In genomic region chr8:70373397-70374317, GRCm38 (mm10) we compare ENCODE assay signal across 7 mouse cellular contexts. TPM values are rescaled to one million over a fixed set of nuclear protein-coding genes. Genes with fewer than 3 reads are reported as not detected.
DNase-seq lines count a peak whose midpoint lies in the region; ATAC-seq and TF ChIP-seq lines count a peak whose summit lies in the region.

Gene Comp (plus strand): TSS chr8:70373558.

- no peak for TF ChIP-seq POLR2A in small intestine, adult 2 months (IDR thresholded peaks at IDR 0.05; ENCODE audit: low read depth, low read length)

- H3K4me2 ChIP-seq in lung, embryonic 16.5 days (ENCODE audit: low read depth, low read length): peak within 1 kb of the TSS; percentile 72
- H3K4me2 ChIP-seq in embryonic facial prominence, embryonic 14.5 days (ENCODE audit: low read depth, low read length): peak within 1 kb of the TSS; percentile 65

- no peak for TF ChIP-seq CTCF in small intestine, adult 2 months (IDR thresholded peaks at IDR 0.05; ENCODE audit: extremely low read depth, insufficient read length, insufficient replicate concordance, low read depth, low read length)

- peak within 1 kb of the TSS; percentile 49 for H3K4me3 ChIP-seq in lung, embryonic 16.5 days (ENCODE audit: low read length)
- peak within 1 kb of the TSS; percentile 43 for H3K4me3 ChIP-seq in embryonic facial prominence, embryonic 14.5 days (ENCODE audit: low read depth, low read length)
- peak within 1 kb of the TSS; percentile 48 for H3K4me3 ChIP-seq in limb, embryonic 10.5 days
- peak within 1 kb of the TSS; percentile 54 for H3K4me3 ChIP-seq in small intestine, adult 2 months (ENCODE audit: low read depth, low read length)

- ATAC-seq in lung, embryonic 16.5 days (ENCODE audit: low read depth): peak; percentile 1; the same call in 1 of the 2 replicates
- no peak for ATAC-seq in embryonic facial prominence, embryonic 14.5 days (ENCODE audit: low read depth)

- peaks cover 32% of the 10 kb centered on the region for H3K4me1 ChIP-seq in lung, embryonic 16.5 days (replicated peaks; ENCODE audit: control insufficient read depth, insufficient read depth, low read length)
- H3K4me1 ChIP-seq in embryonic facial prominence, embryonic 14.5 days (ENCODE audit: control insufficient read depth, insufficient read depth, low read length): peaks cover 10% of the 10 kb centered on the region; the same call in 1 of the 2 replicates
- peaks cover 54% of the 10 kb centered on the region for H3K4me1 ChIP-seq in limb, embryonic 10.5 days
- H3K4me1 ChIP-seq in small intestine, adult 2 months (ENCODE audit: control insufficient read depth, insufficient read depth, insufficient read length, low read length): peaks cover 22% of the 10 kb centered on the region

- H3K36me3 ChIP-seq in lung, embryonic 16.5 days (ENCODE audit: control insufficient read depth, insufficient read depth, low read length): no peaks in the 10 kb centered on the region
- H3K36me3 ChIP-seq in embryonic facial prominence, embryonic 14.5 days (ENCODE audit: control insufficient read depth, insufficient read depth, low read length): no peaks in the 10 kb centered on the region
- H3K36me3 ChIP-seq in limb, embryonic 10.5 days: no peaks in the 10 kb centered on the region
- H3K36me3 ChIP-seq in small intestine, adult 2 months (ENCODE audit: control insufficient read depth, insufficient read depth, low read length): no peaks in the 10 kb centered on the region

- peaks cover 61% of the 10 kb centered on the region for H3K27me3 ChIP-seq in lung, embryonic 16.5 days (ENCODE audit: control insufficient read depth, insufficient read depth, low read depth, low read length)
- H3K27me3 ChIP-seq in embryonic facial prominence, embryonic 14.5 days (replicated peaks; ENCODE audit: control insufficient read depth, insufficient read depth, low read length): peaks cover 72% of the 10 kb centered on the region
- H3K27me3 ChIP-seq in limb, embryonic 10.5 days (ENCODE audit: low read depth, poor library complexity, severe bottlenecking): peaks cover 88% of the 10 kb centered on the region
- peaks cover 52% of the 10 kb centered on the region for H3K27me3 ChIP-seq in small intestine, adult 2 months (ENCODE audit: control insufficient read depth, insufficient read depth, low read length)

- H3K9ac ChIP-seq in lung, embryonic 16.5 days (ENCODE audit: low read length): peak within 1 kb of the TSS; percentile 23; the same call in 1 of the 2 replicates
- H3K9ac ChIP-seq in embryonic facial prominence, embryonic 14.5 days (ENCODE audit: low read depth, low read length): 0 out of 2 replicates have a peak within 1 kb of the TSS, but pooled peaks have one; percentile 19

- peaks cover 3% of the 10 kb centered on the region; the same call in 1 of the 2 replicates for H3K9me3 ChIP-seq in lung, embryonic 16.5 days (ENCODE audit: control insufficient read depth, low read length)
- no peaks in the 10 kb centered on the region for H3K9me3 ChIP-seq in embryonic facial prominence, embryonic 14.5 days (ENCODE audit: control insufficient read depth, low read length)
- no peaks in the 10 kb centered on the region for H3K9me3 ChIP-seq in limb, embryonic 10.5 days (replicated peaks)

- no peak for DNase-seq in lung, postnatal 36 days
- DNase-seq in embryonic facial prominence, embryonic 14.5 days (ENCODE audit: low spot score): no peak
- DNase-seq in limb, embryonic 10.5 days (ENCODE audit: low spot score): peak; percentile 52
- DNase-seq in ovary, adult 18-20 months (ENCODE audit: low spot score): no peak
- no peak for DNase-seq in frontal cortex, postnatal 36 days (ENCODE audit: low spot score in 2 of 2)

- WGBS in lung, embryonic 16.5 days: 3% methylated on average over 47 of the region's 47 CpGs
- WGBS in embryonic facial prominence, embryonic 14.5 days: 5% methylated on average over 47 of the region's 47 CpGs
- 3% methylated on average over 47 of the region's 47 CpGs for WGBS in limb, embryonic 10.5 days
- WGBS in small intestine, adult 2 months: 6% methylated on average over 47 of the region's 47 CpGs

- no peak within 1 kb of the TSS for H3K27ac ChIP-seq in lung, embryonic 16.5 days (ENCODE audit: low read length)
- no peak within 1 kb of the TSS for H3K27ac ChIP-seq in embryonic facial prominence, embryonic 14.5 days (replicated peaks; ENCODE audit: low read depth, low read length)
- peak within 1 kb of the TSS; percentile 37 for H3K27ac ChIP-seq in limb, embryonic 10.5 days
- H3K27ac ChIP-seq in small intestine, adult 2 months (ENCODE audit: insufficient read depth, low read depth, low read length): no peak within 1 kb of the TSS

RNA-seq across cellular contexts. Expression of gene Comp, which starts in this region (rescaled TPM):
- polyA plus RNA-seq in lung, embryonic 16.5 days (2015; fragmentation: Nextera tagmentation; extraction: Ambion mirVana): 0.68 and 0.75 TPM in 2 replicates
- polyA plus RNA-seq in embryonic facial prominence, embryonic 14.5 days (2014; fragmentation: Nextera tagmentation; extraction: Ambion mirVana): 9.5 and 9.9 TPM in 2 replicates
- polyA plus RNA-seq in limb, embryonic 10.5 days (2016; fragmentation: Nextera tagmentation; extraction: Ambion mirVana): 0.08 and 0.35 TPM in 2 replicates
- polyA plus RNA-seq in small intestine, adult 2 months (2012; rRNA removed): 0.13 and 1.2 TPM in 2 replicates

Comparison
In these comparisons a context has a peak if more than half of its experiments do, and no peak if none do; other contexts are left out.
1. Peak in ATAC-seq, H3K4me3 ChIP-seq, H3K9ac ChIP-seq and H3K4me2 ChIP-seq in lung, embryonic 16.5 days; RNA of the gene not detected or under 1 TPM.
2. Peak in DNase-seq, H3K4me3 ChIP-seq and H3K27ac ChIP-seq in limb, embryonic 10.5 days; RNA of the gene not detected or under 1 TPM.